21 mouse cellular contexts compared by ENCODE assay signal in the genomic region with DNA sequence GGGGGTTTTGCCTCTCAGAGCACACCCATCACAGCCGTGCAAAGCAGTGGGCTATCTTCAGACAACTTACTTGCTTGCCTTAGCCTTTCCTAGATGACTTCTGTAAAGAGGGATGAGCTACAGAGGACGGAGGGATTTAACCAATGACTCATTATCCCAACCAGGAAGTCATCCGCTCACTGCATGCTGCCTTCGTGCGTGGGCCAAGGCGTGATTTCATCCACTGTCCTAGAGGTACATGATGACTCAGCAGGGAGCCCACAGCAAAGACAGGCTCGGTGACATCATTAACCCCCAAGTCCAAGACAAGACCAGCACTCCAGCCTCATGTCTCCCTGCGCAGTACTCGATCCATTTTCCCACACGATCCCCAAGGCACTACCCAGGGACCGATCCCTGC.
DNase-seq lines count a peak whose midpoint lies in the region; ATAC-seq lines count a peak whose summit lies in the region.
"Had no signal": no experiment of that assay in that cellular context is flagged by ENCODE, and none has a peak within 500 bp of the region (broad histone marks: within the 10 kb centered on the region; RNA-seq: fewer than 3 reads in every experiment).

No protein-coding gene starts in this region.

- ATAC-seq in erythroid progenitor cell, adult 5-6 weeks (replicated peaks; ENCODE audit: low FRiP score, poor library complexity, severe bottlenecking): peak; percentile 39; the same call in 1 of the 2 replicates
- ATAC-seq: forebrain, embryonic 13.5 days; inflammation-experienced regulatory T-cells, adult 6 months; midbrain, embryonic 13.5 days; Patski had no signal

- DNase-seq in adrenal gland, adult 2 months: peak; percentile 32
- DNase-seq in adrenal gland, adult (ENCODE audit: inconsistent age in 2 of 2, low spot score in 1 of 2): no peak
- peak; percentile 36 to 45 for DNase-seq in left cerebral cortex, adult 18-20 months (ENCODE audit: low spot score in 2 of 2)
- no peak for DNase-seq in left cerebral cortex, postnatal 4 days
- peak; percentile 59 for DNase-seq in 416B (ENCODE audit: low read depth)
- DNase-seq in kidney, postnatal 4 days: no peak
- DNase-seq: cerebellum, adult 8-10 months; cerebellum, postnatal 25 days; heart, adult 2 months; heart, postnatal 4 days; kidney, adult 11 months; kidney, postnatal 14 days; lung, postnatal 36 days; right cerebral cortex, postnatal 14 days; spleen, adult 18-20 months; thymus, postnatal 14 days had no signal

- intact Hi-C loops in left cerebral cortex, postnatal 4 days (cut with DNase I): no loop called here

Comparison
In these comparisons a context has a peak if more than half of its experiments do, and no peak if none do; other contexts are left out.
1. DNase-seq: peak in adrenal gland, adult 2 months (single experiment), left cerebral cortex, adult 18-20 months (2 of 2) and 416B (single experiment); none in adrenal gland, adult (0 of 2), left cerebral cortex, postnatal 4 days (single experiment) and kidney, postnatal 4 days (0 of 2).